Mouse (Mus musculus): ENCODE measurements around the gene Slc25a51. TPM values are rescaled to one million over a fixed set of nuclear protein-coding genes. Genes with fewer than 3 reads are reported as not detected.
A peak's percentile ranks its signal among the peaks of the same experiment; 100 is the strongest.

Gene Slc25a51
- total RNA-seq, 1 experiment from 2014 or later, result 36.7 TPM

- no peak for ATAC-seq (replicated peaks in 1 of 2; ENCODE audit: insufficient read depth in 1 of 2, low FRiP score in 2 of 2, low TSS enrichment in 1 of 2, low read depth in 1 of 2, poor library complexity in 2 of 2, severe bottlenecking in 2 of 2)
Observed at GRCm38 (mm10) chr4:45434071-45434470, 25.5 kb upstream of the Slc25a51 start.

GRCm38 (mm10) chr4:45431806-45432205 is 23.2 kb upstream of the Slc25a51 start:
- no peak for ATAC-seq (replicated peaks in 1 of 2; ENCODE audit: insufficient read depth in 1 of 2, low FRiP score in 2 of 2, low TSS enrichment in 1 of 2, low read depth in 1 of 2, poor library complexity in 2 of 2, severe bottlenecking in 2 of 2)

GRCm38 (mm10) chr4:45431316-45431715 is 22.8 kb upstream of the Slc25a51 start:
- ATAC-seq (replicated peaks in 1 of 2; ENCODE audit: insufficient read depth in 1 of 2, low FRiP score in 2 of 2, low TSS enrichment in 1 of 2, low read depth in 1 of 2, poor library complexity in 2 of 2, severe bottlenecking in 2 of 2), result no peak

GRCm38 (mm10) chr4:45429451-45429850 is 20.9 kb upstream of the Slc25a51 start:
- ATAC-seq (replicated peaks in 1 of 2; ENCODE audit: insufficient read depth in 1 of 2, low FRiP score in 2 of 2, low TSS enrichment in 1 of 2, low read depth in 1 of 2, poor library complexity in 2 of 2, severe bottlenecking in 2 of 2), result 0 out of 4 replicates have a peak, but pooled peaks of 1 of the 2 experiments have one; percentile 37

GRCm38 (mm10) chr4:45426724-45427457 is 18.3 kb upstream of the Slc25a51 start:
- ATAC-seq (replicated peaks in 1 of 2; ENCODE audit: insufficient read depth in 1 of 2, low FRiP score in 2 of 2, low TSS enrichment in 1 of 2, low read depth in 1 of 2, poor library complexity in 2 of 2, severe bottlenecking in 2 of 2), result no peak

GRCm38 (mm10) chr4:45423406-45423805 is 14.8 kb upstream of the Slc25a51 start:
- no peak for ATAC-seq (replicated peaks in 1 of 2; ENCODE audit: insufficient read depth in 1 of 2, low FRiP score in 2 of 2, low TSS enrichment in 1 of 2, low read depth in 1 of 2, poor library complexity in 2 of 2, severe bottlenecking in 2 of 2)

GRCm38 (mm10) chr4:45422640-45423039 is 14.1 kb upstream of the Slc25a51 start:
- ATAC-seq (replicated peaks in 1 of 2; ENCODE audit: insufficient read depth in 1 of 2, low FRiP score in 2 of 2, low TSS enrichment in 1 of 2, low read depth in 1 of 2, poor library complexity in 2 of 2, severe bottlenecking in 2 of 2), result no peak

GRCm38 (mm10) chr4:45421519-45422260 is 13.1 kb upstream of the Slc25a51 start:
- no peak for ATAC-seq (replicated peaks in 1 of 2; ENCODE audit: insufficient read depth in 1 of 2, low FRiP score in 2 of 2, low TSS enrichment in 1 of 2, low read depth in 1 of 2, poor library complexity in 2 of 2, severe bottlenecking in 2 of 2)

GRCm38 (mm10) chr4:45420733-45421132 is 12.2 kb upstream of the Slc25a51 start:
- ATAC-seq (replicated peaks in 1 of 2; ENCODE audit: insufficient read depth in 1 of 2, low FRiP score in 2 of 2, low TSS enrichment in 1 of 2, low read depth in 1 of 2, poor library complexity in 2 of 2, severe bottlenecking in 2 of 2), result no peak

- ATAC-seq (replicated peaks in 1 of 2; ENCODE audit: insufficient read depth in 1 of 2, low FRiP score in 2 of 2, low TSS enrichment in 1 of 2, low read depth in 1 of 2, poor library complexity in 2 of 2, severe bottlenecking in 2 of 2), result no peak
Observed at GRCm38 (mm10) chr4:45419051-45419450, 10.5 kb upstream of the Slc25a51 start.

GRCm38 (mm10) chr4:45418229-45418950 is 9.8 kb upstream of the Slc25a51 start:
- ATAC-seq (replicated peaks in 1 of 2; ENCODE audit: insufficient read depth in 1 of 2, low FRiP score in 2 of 2, low TSS enrichment in 1 of 2, low read depth in 1 of 2, poor library complexity in 2 of 2, severe bottlenecking in 2 of 2), result peak; percentile 69 to 78; a peak in 3 of 4 replicates

GRCm38 (mm10) chr4:45416314-45416713 is 7.7 kb upstream of the Slc25a51 start:
- ATAC-seq (replicated peaks in 1 of 2; ENCODE audit: insufficient read depth in 1 of 2, low FRiP score in 2 of 2, low TSS enrichment in 1 of 2, low read depth in 1 of 2, poor library complexity in 2 of 2, severe bottlenecking in 2 of 2), result no peak

- ATAC-seq (replicated peaks in 1 of 2; ENCODE audit: insufficient read depth in 1 of 2, low FRiP score in 2 of 2, low TSS enrichment in 1 of 2, low read depth in 1 of 2, poor library complexity in 2 of 2, severe bottlenecking in 2 of 2), result no peak
Observed at GRCm38 (mm10) chr4:45413674-45414338, 5.2 kb upstream of the Slc25a51 start.

- ATAC-seq (replicated peaks in 1 of 2; ENCODE audit: insufficient read depth in 1 of 2, low FRiP score in 2 of 2, low TSS enrichment in 1 of 2, low read depth in 1 of 2, poor library complexity in 2 of 2, severe bottlenecking in 2 of 2), result no peak
Observed at GRCm38 (mm10) chr4:45412433-45413192, 4.0 kb upstream of the Slc25a51 start.

GRCm38 (mm10) chr4:45411181-45411790 is 2.7 kb upstream of the Slc25a51 start:
- no peak for ATAC-seq (replicated peaks in 1 of 2; ENCODE audit: insufficient read depth in 1 of 2, low FRiP score in 2 of 2, low TSS enrichment in 1 of 2, low read depth in 1 of 2, poor library complexity in 2 of 2, severe bottlenecking in 2 of 2)

GRCm38 (mm10) chr4:45409270-45409669 is 704 bp upstream of the Slc25a51 start:
- peak; percentile 57 to 68 for ATAC-seq (replicated peaks in 1 of 2; ENCODE audit: insufficient read depth in 1 of 2, low FRiP score in 2 of 2, low TSS enrichment in 1 of 2, low read depth in 1 of 2, poor library complexity in 2 of 2, severe bottlenecking in 2 of 2)

Measured in hematopoietic stem cell, adult 5-6 weeks (primary cell).